Mouse (Mus musculus) liver, adult 2 months (tissue): ENCODE measurements around the gene Fam107b.

Source experiments
- CTCF ChIP-seq: fragments of 200-500 bp; IDR thresholded peaks from 2 replicates; pipeline ENCODE4 v1.5.1; 2011; ENCODE audit warnings: low read depth, low read length, control low read depth
- POLR2A ChIP-seq: fragments of 200-500 bp; IDR thresholded peaks from 2 replicates; pipeline ENCODE4 v1.6.1; 2011; ENCODE audit warnings: low read length, control low read depth; ENCODE audit not compliant: insufficient read depth; ENCODE audit errors: extremely low read depth

DNA sequence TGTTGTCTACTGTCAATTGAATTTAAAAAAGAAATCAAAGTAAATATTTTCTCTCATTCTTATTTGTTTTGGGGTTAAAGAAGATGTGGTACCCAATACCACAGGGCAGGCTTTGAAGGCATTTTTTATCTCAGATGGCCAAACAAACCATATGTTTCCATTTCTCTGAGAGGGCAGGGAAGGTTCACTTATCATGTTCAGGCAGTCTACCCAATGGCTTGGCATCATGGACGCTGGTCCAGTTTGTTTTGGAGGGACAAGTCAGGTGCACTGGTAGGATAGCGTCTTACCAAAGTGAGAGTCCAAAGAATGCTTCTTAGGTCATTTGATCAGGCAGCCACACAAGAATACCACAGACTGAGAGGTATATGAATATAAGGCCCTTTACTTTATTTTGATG, 139.6 kb downstream of the Fam107b start:
- TF ChIP-seq CTCF (no peak), POLR2A (no peak)
